Mouse (Mus musculus) midbrain, embryonic 16.5 days (tissue): ENCODE data around the gene Fndc11. TPM values are rescaled to one million over a fixed set of nuclear protein-coding genes. Genes with fewer than 3 reads are reported as not detected.
A peak's percentile ranks its signal among the peaks of the same experiment; 100 is the strongest.

ENCODE experiments used
- ATAC-seq: fragments of 200-750 bp; cut with Nextera tagmentation; 2 replicates; pipeline ENCODE4 v1.8.0; 2017; ENCODE audit warnings: moderate TSS enrichment
- H3K27ac ChIP-seq: fragments of 300-500 bp; sonication (generic); 2 replicates; pipeline ENCODE4 v1.5.1; 2014; ENCODE audit warnings: mild to moderate bottlenecking, low read length, mixed read lengths
- H3K27me3 ChIP-seq: fragments of 300-500 bp; sonication (generic); 2 replicates; pipeline ENCODE4 v1.6.1; 2014; ENCODE audit warnings: low read depth, low read length, mixed read lengths; ENCODE audit not compliant: control insufficient read depth, insufficient read depth
- H3K36me3 ChIP-seq: fragments of 300-500 bp; sonication (generic); 2 replicates; pipeline ENCODE4 v1.6.1; 2014; ENCODE audit warnings: mild to moderate bottlenecking, low read length, moderate library complexity, mixed read lengths; ENCODE audit not compliant: control insufficient read depth, insufficient read depth
- H3K4me1 ChIP-seq: fragments of 300-500 bp; sonication (generic); 2 replicates; pipeline ENCODE4 v1.6.1; 2014; ENCODE audit warnings: mild to moderate bottlenecking, low read length, mixed read lengths; ENCODE audit not compliant: control insufficient read depth, insufficient read depth
- H3K4me2 ChIP-seq: fragments of 300-500 bp; sonication (generic); 2 replicates; pipeline ENCODE4 v1.6.1; 2014; ENCODE audit warnings: mild to moderate bottlenecking, low read length, mixed read lengths
- H3K4me3 ChIP-seq: fragments of 300-500 bp; sonication (generic); 2 replicates; pipeline ENCODE4 v1.5.1; 2014; ENCODE audit warnings: low read depth, mild to moderate bottlenecking, low read length, moderate library complexity, mixed read lengths
- H3K9ac ChIP-seq: fragments of 300-500 bp; sonication (generic); 2 replicates; pipeline ENCODE4 v1.6.1; 2014; ENCODE audit warnings: low read depth, low read length, mixed read lengths
- H3K9me3 ChIP-seq: fragments of 300-500 bp; sonication (generic); replicated peaks from 2 replicates; pipeline ENCODE4 v1.6.1; 2014; ENCODE audit warnings: mild to moderate bottlenecking, low read length, mixed read lengths; ENCODE audit not compliant: control insufficient read depth, poor library complexity, severe bottlenecking
- WGBS: fragments of 180-500 bp; shearing (Covaris S2); extraction: QIAGEN DNeasy Blood & Tissue Kit; methylation state at CpG from one replicate; pipeline ENCODE4 v1.1.7; 2014; 5-methylcytosine and 5-hydroxymethylcytosine counted together
- polyA plus RNA-seq: library from polyadenylated mRNA; unstranded; fragments of >200 nt; fragmentation: Nextera tagmentation; extraction: Ambion mirVana; gene quantifications from 2 replicates; pipeline ENCODE4 v1.2.1, GENCODE M21; 2015

The Fndc11 gene
- polyA plus RNA-seq = 0.41 and 0.42 TPM in 2 replicates

DNA sequence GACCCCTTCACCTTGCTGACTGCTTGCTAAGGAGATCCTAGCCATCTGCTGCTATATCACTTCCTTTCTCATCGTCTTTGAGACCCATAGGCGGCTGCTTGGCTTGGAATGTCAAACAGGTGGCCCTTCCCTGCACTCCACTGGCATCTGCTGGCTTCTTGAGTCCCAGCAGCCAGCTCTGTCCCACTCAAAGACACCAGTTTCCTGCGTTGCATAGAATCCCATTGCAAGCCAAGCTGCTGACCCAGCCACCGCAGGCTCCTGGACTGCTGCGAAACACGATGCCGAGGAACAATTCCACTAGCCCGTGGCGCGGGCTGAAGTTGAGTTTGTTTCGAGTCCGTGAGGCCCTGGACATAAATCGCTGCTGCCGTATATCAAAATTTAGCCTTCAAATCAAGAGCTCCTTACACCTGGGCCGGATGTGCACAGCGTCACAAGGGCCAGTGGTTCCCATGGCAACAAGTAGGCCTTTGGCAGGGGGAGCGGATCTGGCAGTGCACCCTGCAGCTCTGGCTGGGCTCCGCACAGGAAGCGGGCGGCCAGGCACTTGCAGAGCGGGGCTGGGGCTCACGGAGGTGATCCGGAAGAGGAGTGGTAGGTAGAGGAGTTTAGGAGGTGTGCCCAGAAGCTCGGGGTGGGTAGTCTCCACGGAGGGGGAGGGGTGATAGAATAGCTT lies at the start of gene Fndc11:
Gene Fndc11, plus strand, starts transcription at position 476 of the 679 bp plus-strand sequence.
- Histone ChIP-seq H3K4me1 (peaks cover 8% of the 10 kb centered on the region; the same call in 1 of the 2 replicates), H3K4me2 (peak within 1 kb of the TSS; percentile 56), H3K4me3 (peak within 1 kb of the TSS; percentile 29), H3K36me3 (no peaks in the 10 kb centered on the region), H3K9ac (peak within 1 kb of the TSS; percentile 17; the same call in 1 of the 2 replicates), H3K27ac (peak within 1 kb of the TSS; percentile 47; the same call in 1 of the 2 replicates), H3K27me3 (no peaks in the 10 kb centered on the region), H3K9me3 (no peaks in the 10 kb centered on the region)
- WGBS = 2% methylated on average over 25 of the region's 25 CpGs
- peak; percentile 96 for ATAC-seq

DNA sequence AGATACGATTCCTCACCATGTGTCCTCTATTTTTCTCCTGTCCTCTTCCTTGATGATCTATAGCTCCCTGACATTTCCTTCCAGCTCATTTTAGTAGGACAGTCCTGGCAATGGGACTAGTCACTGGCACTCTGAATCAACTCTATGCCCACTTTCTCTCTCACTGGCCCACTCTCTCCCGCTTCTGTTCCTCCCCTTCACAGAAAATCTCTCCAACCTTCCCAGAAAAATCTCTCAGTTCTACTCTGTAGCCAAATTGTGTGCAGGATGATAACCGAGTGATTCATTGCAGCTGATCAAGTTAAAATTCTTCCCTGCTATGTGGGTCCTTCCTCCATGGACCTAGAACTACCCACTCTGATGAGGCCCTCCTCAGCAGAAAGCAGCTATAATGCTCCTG lies 45.2 kb upstream of the Fndc11 start:
- ATAC-seq = no peak
- Histone ChIP-seq H3K27me3 (no peaks in the 10 kb centered on the region), H3K9ac (no peak overlapping the region), H3K27ac (no peak overlapping the region), H3K9me3 (no peaks in the 10 kb centered on the region), H3K4me1 (no peaks in the 10 kb centered on the region), H3K4me3 (no peak overlapping the region), H3K36me3 (no peaks in the 10 kb centered on the region), H3K4me2 (no peak overlapping the region)
- WGBS = 92% methylated on average over 3 of the region's 3 CpGs

DNA sequence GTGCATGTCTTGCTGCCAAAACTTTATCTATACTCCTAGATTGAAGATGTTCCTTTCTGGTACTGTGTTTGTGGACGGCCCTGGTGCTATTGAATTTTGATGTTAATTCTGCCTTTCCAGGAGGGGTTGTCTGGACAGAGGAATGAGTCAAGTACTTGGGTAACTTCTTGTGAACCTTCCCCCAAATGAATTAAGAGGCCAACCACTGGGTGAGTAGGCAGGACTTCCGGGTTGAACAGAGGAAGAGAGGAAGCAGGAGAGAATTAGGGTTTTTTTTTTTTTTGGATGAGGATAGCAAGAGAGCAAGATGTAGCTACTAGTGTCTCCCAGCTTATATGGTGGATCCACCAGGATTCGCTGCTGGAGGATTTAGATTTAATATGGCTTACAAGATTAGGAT lies 41.8 kb upstream of the Fndc11 start:
- Histone ChIP-seq H3K9ac (no peak overlapping the region), H3K27me3 (no peaks in the 10 kb centered on the region), H3K4me1 (no peaks in the 10 kb centered on the region), H3K36me3 (no peaks in the 10 kb centered on the region), H3K27ac (no peak overlapping the region), H3K9me3 (no peaks in the 10 kb centered on the region), H3K4me2 (no peak overlapping the region), H3K4me3 (no peak overlapping the region)
- WGBS = 78% methylated on average over 3 of the region's 3 CpGs
- no peak for ATAC-seq

DNA sequence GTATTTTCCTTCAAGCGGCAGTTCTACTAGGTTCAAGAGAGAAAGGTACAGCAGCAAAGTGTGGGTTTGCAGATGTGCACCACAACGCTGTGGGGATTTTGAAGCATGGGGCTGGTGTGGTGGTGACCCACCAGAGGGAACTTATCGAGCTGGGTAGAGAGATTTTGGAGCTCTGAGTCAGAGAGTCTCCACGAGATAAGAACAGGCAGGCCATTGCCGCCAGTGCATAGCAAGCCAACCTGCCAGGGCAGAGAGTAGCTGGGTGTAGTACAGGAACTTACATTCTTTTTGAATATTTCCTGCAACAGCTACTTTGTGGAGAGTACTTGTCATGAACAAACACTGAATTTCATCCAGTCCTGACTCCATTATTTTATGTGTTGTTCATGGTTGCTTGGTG lies 41.3 kb upstream of the Fndc11 start:
- Histone ChIP-seq H3K4me2 (no peak overlapping the region), H3K36me3 (no peaks in the 10 kb centered on the region), H3K27ac (no peak overlapping the region), H3K9me3 (no peaks in the 10 kb centered on the region), H3K4me1 (no peaks in the 10 kb centered on the region), H3K4me3 (no peak overlapping the region), H3K9ac (no peak overlapping the region), H3K27me3 (no peaks in the 10 kb centered on the region)
- 86% methylated on average over 5 of the region's 5 CpGs for WGBS
- no peak for ATAC-seq

DNA sequence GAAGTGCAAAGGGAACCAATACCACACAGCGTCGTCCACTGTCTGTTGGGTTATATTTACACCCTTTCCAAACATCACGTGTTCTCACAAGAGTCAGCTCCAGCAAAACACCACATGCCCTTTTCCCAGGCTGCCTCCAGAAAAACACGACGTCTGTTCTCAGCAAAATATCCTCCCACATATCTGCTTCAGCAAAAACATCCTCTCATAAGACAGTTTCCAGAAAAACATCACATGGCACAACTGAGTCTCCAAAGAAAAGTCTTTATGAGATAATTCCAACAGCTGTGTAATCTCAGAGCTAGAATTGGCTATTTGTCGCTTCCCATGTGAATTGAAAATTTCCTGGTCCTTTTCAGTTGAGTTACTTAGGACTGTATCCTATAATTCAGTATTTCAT lies 38.9 kb upstream of the Fndc11 start:
- Histone ChIP-seq H3K9me3 (no peaks in the 10 kb centered on the region), H3K27me3 (no peaks in the 10 kb centered on the region), H3K4me1 (no peaks in the 10 kb centered on the region), H3K9ac (no peak overlapping the region), H3K4me2 (no peak overlapping the region), H3K27ac (no peak overlapping the region), H3K4me3 (no peak overlapping the region), H3K36me3 (no peaks in the 10 kb centered on the region)
- ATAC-seq = no peak
- WGBS = 86% methylated on average over 6 of the region's 6 CpGs

DNA sequence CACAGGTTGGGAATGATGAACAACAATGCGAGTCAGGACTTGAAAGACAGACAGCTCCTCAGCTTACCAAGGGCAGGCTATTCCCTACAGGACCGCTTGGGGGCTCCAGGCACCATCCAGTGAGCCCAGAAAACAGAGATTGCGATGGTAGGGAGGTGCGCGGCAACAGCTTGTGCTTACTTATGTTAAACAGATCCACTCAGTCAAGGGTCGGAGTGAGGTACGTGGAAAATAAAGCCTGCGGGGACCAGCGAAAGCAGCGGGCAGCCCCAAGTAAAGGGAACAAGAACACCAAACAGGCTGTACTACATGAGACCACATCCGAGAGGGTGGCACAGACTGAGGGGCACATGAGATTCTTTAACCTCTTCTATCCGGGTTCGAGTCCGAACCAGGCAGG lies 33.2 kb upstream of the Fndc11 start:
- WGBS = 0% methylated on average over 14 of the region's 14 CpGs
- Histone ChIP-seq H3K27me3 (no peaks in the 10 kb centered on the region), H3K36me3 (no peaks in the 10 kb centered on the region), H3K27ac (peak overlapping the region; percentile 96), H3K4me1 (peaks cover 10% of the 10 kb centered on the region), H3K9me3 (no peaks in the 10 kb centered on the region), H3K9ac (peak overlapping the region; percentile 96), H3K4me3 (peak overlapping the region; percentile 79), H3K4me2 (peak overlapping the region; percentile 63)
- peak; percentile 90 for ATAC-seq

DNA sequence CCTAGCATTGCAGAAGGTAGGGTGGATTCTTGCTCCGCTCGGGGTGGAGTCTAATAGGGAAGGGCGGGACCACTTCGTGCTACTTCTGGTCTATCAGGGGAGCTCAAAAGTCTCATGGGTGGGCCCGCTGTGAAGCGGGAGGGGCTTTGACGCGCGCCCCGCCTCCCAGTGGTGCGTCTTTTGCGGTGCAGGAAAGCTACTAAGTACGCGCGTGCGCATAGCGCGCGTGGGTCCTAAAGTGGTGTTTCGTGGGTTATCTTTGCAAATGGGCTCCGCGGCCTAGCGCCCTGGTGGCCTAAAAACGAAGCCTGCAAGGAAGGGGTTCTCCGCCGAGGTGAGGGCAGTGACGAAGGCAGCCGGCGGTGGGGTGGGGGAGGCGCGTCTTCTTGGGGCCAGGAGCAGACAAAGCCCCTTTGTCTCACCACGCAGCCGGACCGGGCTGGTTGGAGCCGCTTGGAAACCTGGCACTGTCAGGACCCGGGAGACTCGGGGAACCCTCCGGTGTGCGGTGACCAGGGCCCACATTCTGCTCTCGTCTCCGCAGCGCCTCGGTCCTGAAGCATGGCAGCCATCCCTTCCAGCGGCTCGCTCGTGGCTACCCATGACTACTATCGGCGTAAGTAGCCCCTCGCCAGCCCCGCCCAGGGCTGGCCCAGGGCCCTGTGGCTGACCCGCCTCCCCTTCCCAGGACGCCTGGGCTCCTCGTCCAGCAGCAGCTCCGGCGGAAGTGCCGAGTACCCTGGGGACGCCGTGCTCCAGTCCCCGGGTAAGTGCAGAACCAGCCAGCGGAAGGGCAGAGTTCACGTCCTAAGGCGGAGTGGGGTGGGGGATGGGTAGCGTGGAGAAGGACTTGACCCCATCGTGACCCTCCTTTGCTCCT lies 32.5 kb upstream of the Fndc11 start, which contains the start of gene Ppdpf:
Gene Ppdpf, plus strand, starts transcription at position 127 of the 880 bp plus-strand sequence.
- Histone ChIP-seq H3K4me1 (peaks cover 10% of the 10 kb centered on the region), H3K27ac (peak within 1 kb of the TSS; percentile 96), H3K27me3 (no peaks in the 10 kb centered on the region), H3K4me2 (peak within 1 kb of the TSS; percentile 63), H3K36me3 (no peaks in the 10 kb centered on the region), H3K9me3 (no peaks in the 10 kb centered on the region), H3K4me3 (peak within 1 kb of the TSS; percentile 79), H3K9ac (peak within 1 kb of the TSS; percentile 96)
- ATAC-seq = peak; percentile 92
- under 1% methylated on average over 64 of the region's 64 CpGs for WGBS

DNA sequence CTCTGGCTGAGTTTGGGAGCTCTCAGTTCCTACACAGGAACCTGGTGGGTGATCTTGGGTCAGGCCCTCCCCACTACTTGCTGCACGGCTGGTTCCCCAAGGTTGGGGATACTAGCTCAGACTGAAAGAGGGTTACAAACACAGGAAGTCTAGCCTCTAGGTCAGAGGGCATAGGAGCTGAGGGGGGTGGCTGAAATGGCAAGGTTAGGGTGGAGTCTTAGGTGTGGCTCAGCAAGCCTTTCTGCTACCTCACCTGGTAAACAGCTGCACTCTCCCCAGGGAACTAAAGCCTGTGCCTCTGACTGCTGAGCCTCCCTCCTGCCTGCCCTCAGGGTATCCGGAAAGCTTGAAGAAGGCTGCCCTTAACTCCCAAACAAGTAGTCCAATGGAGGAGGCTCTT lies 31.1 kb upstream of the Fndc11 start:
- Histone ChIP-seq H3K9me3 (no peaks in the 10 kb centered on the region), H3K4me3 (peak overlapping the region; percentile 79), H3K27ac (peak overlapping the region; percentile 17; the same call in 1 of the 2 replicates), H3K27me3 (no peaks in the 10 kb centered on the region), H3K9ac (peak overlapping the region; percentile 36; the same call in 1 of the 2 replicates), H3K36me3 (no peaks in the 10 kb centered on the region), H3K4me2 (peak overlapping the region; percentile 63), H3K4me1 (peaks cover 10% of the 10 kb centered on the region)
- 92% methylated on average over 2 of the region's 2 CpGs for WGBS
- ATAC-seq = no peak

DNA sequence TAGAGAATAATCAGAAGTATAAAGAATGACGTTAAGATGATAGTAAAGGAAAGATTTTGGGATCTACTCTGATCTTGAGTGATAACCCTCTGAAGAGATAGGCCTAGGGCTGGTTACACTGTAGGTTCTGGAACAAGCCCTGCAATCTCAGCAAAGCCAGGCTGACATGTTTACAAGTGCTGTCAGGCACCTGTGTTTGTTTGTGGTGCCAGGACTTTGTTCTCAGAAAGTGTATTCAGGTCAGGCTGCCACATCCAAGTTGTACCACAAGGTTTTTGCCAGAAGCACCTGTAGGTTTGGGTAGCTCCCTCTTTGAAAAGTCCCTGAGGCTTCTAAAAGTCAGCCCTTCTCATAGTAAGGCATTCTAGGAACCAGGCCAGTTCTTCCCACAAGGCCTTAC lies 30.5 kb upstream of the Fndc11 start:
- no peaks in the 10 kb centered on the region for H3K36me3 ChIP-seq
- no peak overlapping the region for H3K9ac ChIP-seq
- no peaks in the 10 kb centered on the region for H3K9me3 ChIP-seq
- ATAC-seq = no peak
- no peak overlapping the region for H3K27ac ChIP-seq
- WGBS = 94% methylated on average over 1 of the region's 1 CpGs
- no peak overlapping the region for H3K4me2 ChIP-seq
- no peak overlapping the region for H3K4me3 ChIP-seq
- H3K27me3 ChIP-seq = no peaks in the 10 kb centered on the region
- peaks cover 10% of the 10 kb centered on the region for H3K4me1 ChIP-seq
